ENCODE assay signal across 13 mouse cellular contexts in genomic region chr10:3396008-3396795, GRCm38 (mm10). TPM values are rescaled to one million over a fixed set of nuclear protein-coding genes. Genes with fewer than 3 reads are reported as not detected.
A peak's percentile ranks its signal among the peaks of the same experiment; 100 is the strongest.
DNase-seq lines count a peak whose midpoint lies in the region; TF ChIP-seq lines count a peak whose summit lies in the region.
"Had no signal": no experiment of that assay in that cellular context is flagged by ENCODE, and none has a peak within 500 bp of the region (broad histone marks: within the 10 kb centered on the region; RNA-seq: fewer than 3 reads in every experiment).

No protein-coding gene starts in this region.

- no peak for TF ChIP-seq POLR2A in lung, adult 2 months (IDR thresholded peaks at IDR 0.05; ENCODE audit: borderline replicate concordance, extremely low read depth, low read depth, low read length)

- TF ChIP-seq CTCF in lung, adult 2 months (IDR thresholded peaks at IDR 0.05; ENCODE audit: insufficient read depth, low read length), result no peak

- DNase-seq in cerebellum, postnatal 14 days, result peak; percentile 57 to 68
- no peak for DNase-seq in cerebellum, adult 8-10 months
- DNase-seq in lung, adult 18-20 months, result peak; percentile 58 to 72
- no peak for DNase-seq in lung, adult 2 months
- DNase-seq in heart, adult 8-10 months (ENCODE audit: low spot score), result peak; percentile 42
- DNase-seq in heart, postnatal 10 days, result peak; percentile 70 to 80
- no peak for DNase-seq in left cerebral cortex, postnatal 36 days (ENCODE audit: low spot score in 2 of 2)
- no peak for DNase-seq in gastrocnemius, postnatal 36 days
- DNase-seq: cerebellum, adult 9-11 months; right cerebral cortex, adult 18-20 months; thymus, postnatal 36 days had no signal

- H3K4me3 ChIP-seq in lung, adult 2 months (replicated peaks; ENCODE audit: extremely low read depth, low read depth, low read length), result no peak overlapping the region

- intact Hi-C loops in heart, postnatal 10 days (cut with DNase I), result loop anchor here (5.0 kb wide), 1 partner anchor 131 kb away; no protein-coding TSS in a partner anchor
- intact Hi-C loops in left cerebral cortex, postnatal 36 days (cut with DNase I), result no loop called here
- intact Hi-C loops in gastrocnemius, postnatal 36 days (cut with DNase I), result no loop called here

- H3K4me1 ChIP-seq in lung, adult 2 months (ENCODE audit: control insufficient read depth, insufficient read depth, low read length), result no peaks in the 10 kb centered on the region; the same call in 1 of the 2 replicates

- 63% methylated on average over 10 of the region's 10 CpGs for WGBS in lung, adult 2 months

RNA-seq across cellular contexts. Expression of gene Ppp1r14c, which starts 30.3 kb away (rescaled TPM):
- 25.2 and 36.1 TPM in 2 replicates for polyA plus RNA-seq in lung, adult 2 months (2012; rRNA removed)
- 100 to 1,000 TPM; 108 to 192 (median 161) TPM for total RNA-seq in heart, adult 8-10 months (2022)
- 100 to 1,000 TPM; 252 to 325 TPM for total RNA-seq in heart, postnatal 10 days (2021)
- 10 to 100 TPM; 14.6 to 16.0 TPM for total RNA-seq in left cerebral cortex, postnatal 36 days (2021)
- 10 to 100 TPM; 72.2 to 87.7 TPM for total RNA-seq in gastrocnemius, postnatal 36 days (2021)
- total RNA-seq: liver, adult 2 months had no signal
- polyA plus RNA-seq: liver, adult 2 months; spleen, adult 2 months had no signal

Comparison
In these comparisons a context has a peak if more than half of its experiments do, and no peak if none do; other contexts are left out.
1. DNase-seq: peak in cerebellum, postnatal 14 days (2 of 2), lung, adult 18-20 months (2 of 2), heart, adult 8-10 months (single experiment) and heart, postnatal 10 days (2 of 2); none in cerebellum, adult 8-10 months (single experiment), lung, adult 2 months (single experiment), left cerebral cortex, postnatal 36 days (0 of 2) and gastrocnemius, postnatal 36 days (0 of 2).
2. RNA of gene Ppp1r14c, which starts 30.3 kb away (total RNA-seq): 252 to 325 TPM in heart, postnatal 10 days, 108 to 192 TPM in heart, adult 8-10 months and 72.2 to 87.7 TPM in gastrocnemius, postnatal 36 days; 14.6 to 16.0 TPM in left cerebral cortex, postnatal 36 days; every median in the first group is over 4 times any median in the second.